Mouse (Mus musculus) embryonic facial prominence, embryonic 15.5 days (tissue): ENCODE data around the gene Mrpl19. TPM values are rescaled to one million over a fixed set of nuclear protein-coding genes. Genes with fewer than 3 reads are reported as not detected.

Source experiments
- ATAC-seq: fragments of 200-750 bp; cut with Nextera tagmentation; 2 replicates; pipeline ENCODE4 v1.8.0; 2017; ENCODE audit warnings: low read depth, moderate TSS enrichment; ENCODE audit not compliant: insufficient number of reproducible peaks, low FRiP score, low TSS enrichment
- H3K27ac ChIP-seq: fragments of 300-500 bp; sonication (generic); replicated peaks from 2 replicates; pipeline ENCODE4 v1.5.1; 2015; ENCODE audit warnings: mild to moderate bottlenecking, inconsistent platforms
- H3K27me3 ChIP-seq: fragments of 300-500 bp; sonication (generic); 2 replicates; pipeline ENCODE4 v1.6.1; 2015; ENCODE audit warnings: inconsistent platforms
- H3K36me3 ChIP-seq: fragments of 300-500 bp; sonication (generic); 2 replicates; pipeline ENCODE4 v1.6.1; 2015; ENCODE audit warnings: mild to moderate bottlenecking, inconsistent platforms
- H3K4me1 ChIP-seq: fragments of 300-500 bp; sonication (generic); 2 replicates; pipeline ENCODE4 v1.6.1; 2015; ENCODE audit warnings: inconsistent platforms
- H3K4me2 ChIP-seq: fragments of 300-500 bp; sonication (generic); replicated peaks from 2 replicates; pipeline ENCODE4 v1.6.1; 2015; ENCODE audit warnings: mild to moderate bottlenecking, inconsistent platforms
- H3K4me3 ChIP-seq: fragments of 300-500 bp; sonication (generic); replicated peaks from 2 replicates; pipeline ENCODE4 v1.5.1; 2015; ENCODE audit warnings: mild to moderate bottlenecking, inconsistent platforms
- H3K9ac ChIP-seq: fragments of 300-500 bp; sonication (generic); 2 replicates; pipeline ENCODE4 v1.6.1; 2015; ENCODE audit warnings: inconsistent platforms
- H3K9me3 ChIP-seq: fragments of 300-500 bp; sonication (generic); replicated peaks from 2 replicates; pipeline ENCODE4 v1.6.1; 2016; ENCODE audit warnings: inconsistent platforms
- WGBS: fragments of 180-500 bp; shearing (Covaris S2); methylation state at CpG from one replicate; pipeline ENCODE4 v1.1.7; 2015; 5-methylcytosine and 5-hydroxymethylcytosine counted together
- polyA plus RNA-seq: library from polyadenylated mRNA; unstranded; fragments of >200 nt; fragmentation: Nextera tagmentation; extraction: Ambion mirVana; gene quantifications from 2 replicates; pipeline ENCODE4 v1.2.1, GENCODE M21; 2015

The Mrpl19 gene
- polyA plus RNA-seq, 1 experiment from 2014 or later = 48.4 TPM

DNA sequence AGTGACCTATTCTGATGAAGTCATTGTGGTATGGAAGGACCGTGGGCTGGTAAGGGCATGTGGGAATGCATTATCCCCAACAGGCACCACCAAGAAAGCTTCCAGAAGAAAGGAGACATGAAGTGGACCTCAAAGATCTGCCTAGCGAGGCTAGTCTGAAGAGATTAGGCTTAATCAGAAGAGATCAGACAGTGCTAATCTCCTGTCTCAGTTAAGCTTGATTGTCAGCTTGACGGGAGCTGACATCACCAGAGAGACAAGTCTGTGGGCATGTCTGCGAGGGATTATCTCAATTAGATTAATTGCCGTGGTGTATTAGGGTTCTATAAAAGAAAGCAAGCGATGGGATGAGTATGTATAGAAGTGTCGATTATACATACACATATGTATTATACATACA, 5.4 kb upstream of the Mrpl19 start:
- Histone ChIP-seq H3K9me3 (no peaks in the 10 kb centered on the region), H3K4me3 (no peak overlapping the region), H3K4me1 (no peaks in the 10 kb centered on the region; the same call in 1 of the 2 replicates), H3K4me2 (no peak overlapping the region), H3K27ac (no peak overlapping the region), H3K27me3 (no peaks in the 10 kb centered on the region), H3K9ac (no peak overlapping the region), H3K36me3 (no peaks in the 10 kb centered on the region)
- no peak for ATAC-seq
- 59% methylated on average over 7 of the region's 7 CpGs for WGBS

DNA sequence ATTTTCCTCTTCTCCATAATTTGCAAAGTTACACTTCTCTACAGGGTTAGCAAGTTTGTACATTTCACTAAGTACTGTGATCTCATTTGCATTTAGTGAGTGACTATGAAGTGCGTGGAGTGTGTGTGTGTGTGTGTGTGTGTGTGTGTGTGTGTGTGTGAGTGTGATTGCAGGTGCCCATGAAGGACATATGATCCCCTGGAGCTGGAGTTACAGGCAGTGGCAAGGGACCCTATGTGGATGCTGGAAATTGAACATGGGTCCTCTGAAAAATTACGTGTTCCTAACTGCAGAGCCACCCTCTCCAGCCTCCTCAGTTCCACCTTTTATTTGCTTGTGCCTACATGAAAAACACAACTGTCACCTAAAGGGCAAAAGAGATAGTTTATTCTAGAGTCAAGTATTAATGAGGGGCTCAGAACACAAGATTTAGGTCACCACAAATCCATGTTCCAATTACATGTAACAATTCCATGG, 348 bp upstream of the Mrpl19 start:
- no peak overlapping the region for H3K27ac ChIP-seq
- peak overlapping the region; percentile 94 for H3K4me3 ChIP-seq
- no peaks in the 10 kb centered on the region for H3K9me3 ChIP-seq
- ATAC-seq = peak; percentile 51; the same call in 1 of the 2 replicates
- WGBS = 38% methylated on average over 2 of the region's 2 CpGs
- H3K36me3 ChIP-seq = peaks cover 26% of the 10 kb centered on the region
- peak overlapping the region; percentile 60 for H3K4me2 ChIP-seq
- no peak overlapping the region for H3K9ac ChIP-seq
- H3K4me1 ChIP-seq = peaks cover 11% of the 10 kb centered on the region
- H3K27me3 ChIP-seq = no peaks in the 10 kb centered on the region

DNA sequence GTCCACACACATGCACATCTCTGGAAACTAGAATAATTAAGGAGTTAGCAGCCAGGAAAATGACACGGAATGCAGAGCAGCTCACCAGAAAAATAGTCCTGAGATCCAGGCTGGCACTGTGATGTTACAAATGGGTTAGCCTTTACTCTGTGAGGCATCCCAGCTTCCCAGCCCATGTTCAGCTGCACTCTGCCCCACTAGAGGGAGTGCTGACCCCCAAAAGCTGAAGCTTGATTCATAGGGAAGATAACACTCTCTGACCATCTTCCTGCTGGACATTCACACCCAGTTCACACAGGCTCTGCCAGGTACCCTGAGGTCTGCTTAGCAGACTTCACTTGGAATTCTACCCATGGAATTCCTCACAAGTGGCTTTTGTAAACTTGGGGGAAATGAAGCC, 5.5 kb downstream of the Mrpl19 start:
- no peak overlapping the region for H3K9ac ChIP-seq
- no peak overlapping the region for H3K4me3 ChIP-seq
- ATAC-seq = no peak
- 86% methylated on average over 1 of the region's 1 CpGs for WGBS
- peaks cover 10% of the 10 kb centered on the region for H3K4me1 ChIP-seq
- H3K4me2 ChIP-seq = no peak overlapping the region
- no peaks in the 10 kb centered on the region for H3K27me3 ChIP-seq
- H3K36me3 ChIP-seq = peaks cover 82% of the 10 kb centered on the region
- no peak overlapping the region for H3K27ac ChIP-seq
- no peaks in the 10 kb centered on the region for H3K9me3 ChIP-seq

DNA sequence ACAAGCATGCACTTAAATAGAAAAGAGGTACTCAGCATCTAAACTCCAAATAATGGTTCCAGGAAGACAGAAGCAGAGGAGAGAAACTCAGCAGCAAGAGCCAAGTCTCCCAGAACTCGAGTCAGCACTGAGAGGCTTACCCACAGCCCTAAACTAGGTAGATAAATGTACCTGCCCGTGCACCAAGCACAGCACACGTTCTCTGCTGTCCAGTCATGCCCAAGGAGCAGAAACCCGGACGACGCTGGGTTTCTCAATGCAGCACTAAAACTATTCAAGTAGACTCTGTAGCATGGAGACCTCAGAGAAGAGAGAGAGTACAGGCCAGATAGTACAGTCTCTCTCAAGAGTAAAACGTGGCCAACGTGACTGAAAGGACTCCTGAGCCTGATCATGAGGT, 5.9 kb downstream of the Mrpl19 start:
- no peak overlapping the region for H3K4me2 ChIP-seq
- no peak overlapping the region for H3K27ac ChIP-seq
- peaks cover 6% of the 10 kb centered on the region for H3K4me1 ChIP-seq
- 94% methylated on average over 8 of the region's 8 CpGs for WGBS
- peaks cover 86% of the 10 kb centered on the region for H3K36me3 ChIP-seq
- no peak overlapping the region for H3K4me3 ChIP-seq
- ATAC-seq = no peak
- no peaks in the 10 kb centered on the region for H3K9me3 ChIP-seq
- H3K9ac ChIP-seq = no peak overlapping the region
- no peaks in the 10 kb centered on the region for H3K27me3 ChIP-seq

DNA sequence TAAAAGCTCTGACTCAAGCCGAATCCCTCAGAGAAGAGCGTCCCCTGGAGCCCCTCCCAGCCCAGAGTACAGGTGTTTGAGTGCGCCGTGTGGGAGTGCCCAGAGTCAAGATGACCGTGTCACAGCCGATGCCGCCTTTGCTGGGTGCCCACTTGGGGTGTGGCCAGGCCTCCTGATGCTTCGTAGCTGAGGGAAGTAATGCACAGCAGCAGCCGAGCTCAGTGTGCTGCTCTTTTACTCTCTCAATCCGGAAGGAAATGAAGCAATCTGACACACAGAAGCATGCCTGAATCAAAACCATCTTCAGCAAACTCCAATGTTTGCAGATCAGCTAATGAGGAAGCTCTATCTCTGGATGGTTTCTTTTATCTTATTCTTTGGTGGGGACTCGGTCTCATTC, 7.8 kb downstream of the Mrpl19 start:
- Histone ChIP-seq H3K4me2 (no peak overlapping the region), H3K4me1 (no peaks in the 10 kb centered on the region), H3K9ac (no peak overlapping the region), H3K27ac (no peak overlapping the region), H3K9me3 (no peaks in the 10 kb centered on the region), H3K4me3 (no peak overlapping the region), H3K36me3 (peaks cover 85% of the 10 kb centered on the region), H3K27me3 (no peaks in the 10 kb centered on the region)
- ATAC-seq = no peak
- WGBS = 88% methylated on average over 11 of the region's 11 CpGs

DNA sequence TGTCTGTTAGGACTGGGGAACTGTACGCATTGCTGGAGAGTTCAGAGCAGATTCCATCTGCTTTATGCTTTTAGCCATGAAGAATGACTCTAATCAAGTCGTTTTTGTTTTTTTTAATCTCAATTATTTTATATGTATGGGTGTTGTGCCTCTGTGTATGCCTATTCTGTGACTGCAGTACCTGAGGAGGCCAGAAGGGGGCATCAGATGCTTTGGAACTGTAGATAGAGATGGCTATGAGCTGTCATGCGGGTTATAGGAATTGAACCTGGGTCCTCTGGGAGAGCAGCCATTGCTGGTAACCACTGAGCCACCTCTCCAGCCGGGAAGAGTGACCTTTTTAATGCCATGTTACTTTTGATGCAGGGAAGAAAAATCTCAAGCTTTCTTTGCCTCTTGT, 9.4 kb downstream of the Mrpl19 start:
- WGBS = 87% methylated on average over 4 of the region's 4 CpGs
- Histone ChIP-seq H3K9ac (no peak overlapping the region), H3K4me1 (no peaks in the 10 kb centered on the region), H3K4me3 (no peak overlapping the region), H3K27ac (no peak overlapping the region), H3K27me3 (no peaks in the 10 kb centered on the region), H3K9me3 (no peaks in the 10 kb centered on the region), H3K36me3 (peaks cover 88% of the 10 kb centered on the region), H3K4me2 (no peak overlapping the region)
- no peak for ATAC-seq

DNA sequence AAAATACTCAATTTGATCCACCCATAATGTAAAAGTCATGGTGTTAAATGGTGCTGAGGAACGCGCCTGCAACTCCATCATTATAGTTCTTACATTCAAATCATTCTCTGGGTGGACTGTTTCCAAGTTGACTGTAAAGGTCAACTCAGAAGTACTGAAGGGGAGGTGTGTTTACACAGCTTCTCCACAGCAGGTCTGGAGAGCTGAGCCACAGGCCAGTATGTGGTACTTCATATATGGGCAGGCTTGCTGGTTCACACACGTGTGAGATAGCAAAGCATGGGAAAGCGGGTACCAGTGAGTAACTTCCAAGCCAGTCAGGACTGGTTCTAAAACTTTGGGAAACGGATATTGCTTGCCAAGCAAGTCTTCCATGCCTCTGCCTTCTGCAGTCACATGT, 10.6 kb downstream of the Mrpl19 start:
- no peak overlapping the region for H3K4me2 ChIP-seq
- H3K9ac ChIP-seq = no peak overlapping the region
- no peak overlapping the region for H3K27ac ChIP-seq
- no peaks in the 10 kb centered on the region for H3K27me3 ChIP-seq
- H3K9me3 ChIP-seq = no peaks in the 10 kb centered on the region
- WGBS = 88% methylated on average over 5 of the region's 5 CpGs
- ATAC-seq = no peak
- H3K4me3 ChIP-seq = no peak overlapping the region
- H3K4me1 ChIP-seq = no peaks in the 10 kb centered on the region
- H3K36me3 ChIP-seq = peaks cover 88% of the 10 kb centered on the region

DNA sequence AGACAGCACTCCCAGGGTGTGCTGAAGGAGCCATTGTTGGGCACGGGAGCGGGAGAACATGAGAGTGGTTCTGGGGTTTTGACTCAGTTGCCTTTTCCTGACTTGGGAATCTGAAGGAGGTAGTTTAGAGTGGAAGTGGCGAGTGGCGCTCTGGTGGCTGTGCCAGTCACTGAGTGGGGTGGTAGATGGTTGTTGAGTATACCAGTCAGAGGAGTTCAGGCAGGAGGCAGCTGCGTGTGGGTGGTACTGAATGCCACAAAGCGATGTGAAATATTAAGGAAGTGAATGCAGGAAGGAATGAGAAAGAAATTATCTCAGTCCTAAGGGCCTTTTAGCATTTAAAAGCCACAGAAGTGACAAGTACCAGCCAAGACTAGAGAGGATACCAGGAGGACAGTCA, 18.9 kb downstream of the Mrpl19 start:
- Histone ChIP-seq H3K36me3 (peaks cover 88% of the 10 kb centered on the region), H3K27me3 (no peaks in the 10 kb centered on the region)

DNA sequence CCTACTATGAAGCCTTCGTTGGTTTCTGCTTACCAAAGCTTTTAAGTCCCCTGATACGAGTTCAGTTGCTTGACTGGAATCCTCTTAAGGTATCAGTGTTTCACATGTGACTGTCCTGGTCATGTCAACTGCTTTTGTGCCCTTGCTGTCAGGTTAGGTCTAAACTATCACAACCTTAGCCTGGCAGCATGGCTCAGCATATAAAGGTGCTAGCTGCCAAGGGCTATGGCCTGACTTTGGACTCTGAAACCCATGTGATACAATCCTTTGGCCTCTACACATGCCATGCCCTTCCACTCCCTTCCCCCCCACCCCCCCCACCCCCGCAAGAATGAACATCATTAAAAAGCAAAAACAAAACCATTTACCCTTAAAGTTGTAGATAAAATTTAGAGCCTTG, 21.3 kb downstream of the Mrpl19 start:
- H3K27me3 ChIP-seq = no peaks in the 10 kb centered on the region
- no peak overlapping the region for H3K4me2 ChIP-seq
- peaks cover 93% of the 10 kb centered on the region for H3K36me3 ChIP-seq
- no peaks in the 10 kb centered on the region for H3K4me1 ChIP-seq
- H3K4me3 ChIP-seq = no peak overlapping the region
- WGBS = 90% methylated on average over 3 of the region's 3 CpGs
- H3K27ac ChIP-seq = no peak overlapping the region
- no peaks in the 10 kb centered on the region for H3K9me3 ChIP-seq
- H3K9ac ChIP-seq = no peak overlapping the region
- no peak for ATAC-seq

More for the DNA sequence above, 18.9 kb downstream of the Mrpl19 start:
- Histone ChIP-seq H3K9ac (no peak overlapping the region), H3K4me3 (no peak overlapping the region), H3K4me2 (no peak overlapping the region), H3K4me1 (no peaks in the 10 kb centered on the region), H3K27ac (no peak overlapping the region), H3K9me3 (no peaks in the 10 kb centered on the region)
- ATAC-seq = no peak
- 93% methylated on average over 6 of the region's 6 CpGs for WGBS

DNA sequence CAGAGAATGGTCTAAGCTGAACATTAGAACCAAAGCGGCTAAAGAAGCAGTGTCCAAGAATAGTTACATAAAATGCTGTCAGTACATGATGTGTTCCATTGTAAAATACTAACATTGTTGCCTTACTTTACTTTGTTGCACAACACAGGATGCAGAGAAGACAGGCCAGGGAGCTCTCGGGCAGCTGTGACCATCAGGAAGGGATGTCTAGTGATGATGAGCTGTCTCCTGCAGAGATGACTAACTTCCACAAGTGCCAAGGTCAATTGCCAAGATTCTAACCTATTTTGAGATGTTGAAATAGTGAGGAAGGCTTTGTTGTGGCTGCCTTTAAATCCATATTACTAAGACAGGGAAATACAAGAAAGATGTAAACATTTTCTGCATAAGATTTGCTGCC, 22.5 kb downstream of the Mrpl19 start:
- H3K27ac ChIP-seq = no peak overlapping the region
- peaks cover 89% of the 10 kb centered on the region for H3K36me3 ChIP-seq
- H3K4me1 ChIP-seq = no peaks in the 10 kb centered on the region
- 88% methylated on average over 2 of the region's 2 CpGs for WGBS
- H3K4me2 ChIP-seq = no peak overlapping the region
- H3K9me3 ChIP-seq = no peaks in the 10 kb centered on the region
- no peak overlapping the region for H3K9ac ChIP-seq
- no peak for ATAC-seq
- H3K4me3 ChIP-seq = no peak overlapping the region
- H3K27me3 ChIP-seq = no peaks in the 10 kb centered on the region

DNA sequence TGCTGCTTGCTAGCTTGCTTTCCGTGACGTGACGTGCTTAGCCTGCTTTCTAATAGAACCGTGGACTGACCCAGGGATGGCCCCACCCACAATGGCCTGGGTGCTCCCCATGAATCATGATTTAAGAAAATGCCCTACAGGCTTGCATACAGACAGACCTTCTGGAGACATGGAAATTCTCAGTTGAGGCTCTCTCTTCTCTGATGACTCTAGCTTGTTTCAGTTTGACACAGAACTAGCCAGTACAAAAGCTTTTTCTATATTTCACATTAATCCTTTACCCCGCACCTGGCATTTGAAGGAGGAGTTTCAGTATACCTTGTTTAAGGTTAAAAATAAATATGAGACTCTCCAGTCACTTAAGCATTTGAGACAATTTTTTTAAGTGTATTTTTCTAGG, 24.0 kb downstream of the Mrpl19 start:
- H3K27me3 ChIP-seq = no peaks in the 10 kb centered on the region
- 93% methylated on average over 5 of the region's 5 CpGs for WGBS
- no peak overlapping the region for H3K4me3 ChIP-seq
- ATAC-seq = no peak
- H3K4me1 ChIP-seq = no peaks in the 10 kb centered on the region
- H3K9me3 ChIP-seq = no peaks in the 10 kb centered on the region
- no peak overlapping the region for H3K27ac ChIP-seq
- no peak overlapping the region for H3K9ac ChIP-seq
- no peak overlapping the region for H3K4me2 ChIP-seq
- peaks cover 75% of the 10 kb centered on the region for H3K36me3 ChIP-seq

DNA sequence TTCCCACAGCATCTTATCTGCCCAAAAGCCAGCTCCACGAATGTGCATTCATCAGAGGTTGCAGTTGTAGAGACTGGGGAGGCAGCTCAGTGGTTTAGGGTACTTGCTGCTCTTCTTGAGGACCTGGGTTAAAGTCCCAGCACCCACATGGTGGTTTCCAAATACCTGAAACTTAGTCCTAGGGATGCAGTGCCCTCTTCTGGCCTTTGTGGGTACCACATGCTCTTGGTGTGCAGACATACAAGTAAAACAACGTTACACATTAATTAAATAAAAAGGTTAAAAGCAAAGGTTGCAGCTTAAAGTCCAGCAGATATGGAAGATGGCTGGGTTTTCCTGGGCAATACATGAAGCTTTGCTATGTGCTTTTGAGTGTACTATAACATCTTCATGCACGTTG, 32.5 kb downstream of the Mrpl19 start:
- Histone ChIP-seq H3K9me3 (no peaks in the 10 kb centered on the region), H3K9ac (no peak overlapping the region), H3K4me1 (no peaks in the 10 kb centered on the region), H3K4me2 (no peak overlapping the region), H3K4me3 (no peak overlapping the region), H3K27me3 (no peaks in the 10 kb centered on the region), H3K27ac (no peak overlapping the region), H3K36me3 (peaks cover 58% of the 10 kb centered on the region)
- ATAC-seq = no peak
- 96% methylated on average over 3 of the region's 3 CpGs for WGBS
